Mouse (Mus musculus) heart, adult 10 weeks (tissue): ENCODE measurements around the gene Wwtr1. TPM values are rescaled to one million over a fixed set of nuclear protein-coding genes. Genes with fewer than 3 reads are reported as not detected.

ENCODE experiments used
- polyA plus RNA-seq: library from polyadenylated mRNA; stranded (reverse); fragments of 350-450 nt; fragmentation: Illumina TruSeq; extraction: RNeasy Lipid Tissue Mini Kit (QIAGEN cat#74804); gene quantifications from one replicate; pipeline ENCODE4 v1.2.3, GENCODE M21; 2014; ENCODE audit warnings: low read depth, low replicate concordance

Gene Wwtr1
- polyA plus RNA-seq = 37.5 TPM

GRCm38 (mm10) chr3:57575660-57576055 lies at the start of gene Wwtr1:
Gene Wwtr1 (minus strand): TSS chr3:57575910.

GRCm38 (mm10) chr3:57425089-57425730 lies 150.5 kb downstream of the Wwtr1 start, which contains the start of gene Tm4sf4:
Gene Tm4sf4 (plus strand): TSS chr3:57425314.

Other genes starting within 250 kb of the Wwtr1 start
- not detected for gene Tm4sf4, start 150.6 kb downstream of the Wwtr1 start, polyA plus RNA-seq
- 21.6 TPM for gene Commd2, start 75.8 kb upstream of the Wwtr1 start, polyA plus RNA-seq
- gene Ankub1, start 116.9 kb upstream of the Wwtr1 start, polyA plus RNA-seq = not detected
- 89.7 TPM for gene Rnf13, start 160.2 kb upstream of the Wwtr1 start, polyA plus RNA-seq